Mouse (Mus musculus): ENCODE measurements around the gene 3110018I06Rik.

DNA sequence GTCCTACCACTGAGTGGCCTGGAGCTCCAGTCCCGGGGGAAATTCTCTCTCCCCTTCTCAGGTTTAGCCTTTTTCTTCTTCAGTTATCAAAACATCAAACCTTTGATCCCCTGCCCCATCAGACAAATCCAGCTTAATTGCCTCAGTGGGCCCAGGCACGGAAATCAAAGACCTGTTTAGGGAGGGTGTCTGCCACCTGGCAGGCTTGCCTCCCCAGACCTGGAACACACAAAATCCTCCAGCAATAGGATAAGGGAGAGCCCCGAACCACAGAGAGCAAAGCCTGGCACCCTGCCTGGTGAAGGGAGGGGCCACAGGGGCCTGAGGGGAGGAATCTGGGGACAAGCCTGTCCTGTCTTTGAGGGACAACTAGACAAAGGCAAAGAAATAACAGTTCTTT lies 9.1 kb upstream of the 3110018I06Rik start:
- TF ChIP-seq GATA1 (IDR thresholded peaks at IDR 0.05; ENCODE audit: borderline replicate concordance, low read length) (no peak), FLI1 (IDR thresholded peaks at IDR 0.05; ENCODE audit: low read length) (no peak)
